Mouse (Mus musculus): Measurements from ENCODE around the gene Cadps. TPM values are rescaled to one million over a fixed set of nuclear protein-coding genes. Genes with fewer than 3 reads are reported as not detected.
A peak's percentile ranks its signal among the peaks of the same experiment; 100 is the strongest.

Cadps gene
- 0.57 and 0.70 TPM in 2 replicates for polyA plus RNA-seq (2015; fragmentation: Nextera tagmentation; extraction: Ambion mirVana)

GRCm38 (mm10) chr14:12822491-12823219, at the start of gene Cadps:
Cadps (minus strand) TSS chr14:12823079.
- H3K4me1 ChIP-seq (ENCODE audit: insufficient read depth, low read length) = peaks cover 17% of the 10 kb centered on the region
- peak within 1 kb of the TSS; percentile 55 for H3K4me3 ChIP-seq (ENCODE audit: low read length)
- peak within 1 kb of the TSS; percentile 95 for H3K4me2 ChIP-seq (replicated peaks; ENCODE audit: low read depth, low read length)
- H3K27me3 ChIP-seq (ENCODE audit: insufficient read depth, low read length) = peaks cover 28% of the 10 kb centered on the region
- peak within 1 kb of the TSS; percentile 35; the same call in 1 of the 2 replicates for H3K9ac ChIP-seq (replicated peaks; ENCODE audit: low read length)
- no peak within 1 kb of the TSS for H3K27ac ChIP-seq (ENCODE audit: low read length)
- WGBS = under 1% methylated on average over 67 of the region's 71 CpGs
- ATAC-seq (ENCODE audit: low FRiP score, low TSS enrichment) = peak; percentile 55; the same call in 1 of the 2 replicates
- H3K36me3 ChIP-seq (ENCODE audit: insufficient read depth, low read length) = no peaks in the 10 kb centered on the region
- H3K9me3 ChIP-seq (ENCODE audit: low read length) = peaks cover 3% of the 10 kb centered on the region; the same call in 1 of the 2 replicates

- Histone ChIP-seq H3K9me3 (ENCODE audit: low read length) (no peaks in the 10 kb centered on the region), H3K4me1 (ENCODE audit: insufficient read depth, low read length) (no peaks in the 10 kb centered on the region), H3K27me3 (ENCODE audit: insufficient read depth, low read length) (no peaks in the 10 kb centered on the region), H3K4me3 (ENCODE audit: low read length) (no peak overlapping the region), H3K9ac (replicated peaks; ENCODE audit: low read length) (no peak overlapping the region), H3K36me3 (ENCODE audit: insufficient read depth, low read length) (no peaks in the 10 kb centered on the region), H3K4me2 (replicated peaks; ENCODE audit: low read depth, low read length) (no peak overlapping the region), H3K27ac (ENCODE audit: low read length) (no peak overlapping the region)
- no peak for ATAC-seq (ENCODE audit: low FRiP score, low TSS enrichment)
- WGBS = 97% methylated on average over 1 of the region's 1 CpGs
Measured at GRCm38 (mm10) chr14:12869605-12870004, 46.7 kb upstream of the Cadps start.

- WGBS = 72% methylated on average over 2 of the region's 2 CpGs
- no peak overlapping the region for H3K27ac ChIP-seq (ENCODE audit: low read length)
- H3K4me2 ChIP-seq (replicated peaks; ENCODE audit: low read depth, low read length) = no peak overlapping the region
- no peak for ATAC-seq (ENCODE audit: low FRiP score, low TSS enrichment)
- no peaks in the 10 kb centered on the region for H3K9me3 ChIP-seq (ENCODE audit: low read length)
- H3K36me3 ChIP-seq (ENCODE audit: insufficient read depth, low read length) = no peaks in the 10 kb centered on the region
- no peaks in the 10 kb centered on the region for H3K27me3 ChIP-seq (ENCODE audit: insufficient read depth, low read length)
- H3K4me3 ChIP-seq (ENCODE audit: low read length) = no peak overlapping the region
- H3K4me1 ChIP-seq (ENCODE audit: insufficient read depth, low read length) = no peaks in the 10 kb centered on the region
- no peak overlapping the region for H3K9ac ChIP-seq (replicated peaks; ENCODE audit: low read length)
Measured at GRCm38 (mm10) chr14:12865258-12865657, 42.4 kb upstream of the Cadps start.

GRCm38 (mm10) chr14:12843860-12844259, 21.0 kb upstream of the Cadps start:
- Histone ChIP-seq H3K9ac (replicated peaks; ENCODE audit: low read length) (no peak overlapping the region), H3K36me3 (ENCODE audit: insufficient read depth, low read length) (no peaks in the 10 kb centered on the region), H3K4me2 (replicated peaks; ENCODE audit: low read depth, low read length) (no peak overlapping the region), H3K27ac (ENCODE audit: low read length) (no peak overlapping the region), H3K4me1 (ENCODE audit: insufficient read depth, low read length) (no peaks in the 10 kb centered on the region), H3K9me3 (ENCODE audit: low read length) (no peaks in the 10 kb centered on the region), H3K27me3 (ENCODE audit: insufficient read depth, low read length) (no peaks in the 10 kb centered on the region), H3K4me3 (ENCODE audit: low read length) (no peak overlapping the region)
- ATAC-seq (ENCODE audit: low FRiP score, low TSS enrichment) = no peak

- Histone ChIP-seq H3K9ac (replicated peaks; ENCODE audit: low read length) (no peak overlapping the region), H3K9me3 (ENCODE audit: low read length) (no peaks in the 10 kb centered on the region), H3K27ac (ENCODE audit: low read length) (no peak overlapping the region), H3K4me1 (ENCODE audit: insufficient read depth, low read length) (no peaks in the 10 kb centered on the region), H3K4me3 (ENCODE audit: low read length) (no peak overlapping the region), H3K36me3 (ENCODE audit: insufficient read depth, low read length) (no peaks in the 10 kb centered on the region), H3K4me2 (replicated peaks; ENCODE audit: low read depth, low read length) (no peak overlapping the region), H3K27me3 (ENCODE audit: insufficient read depth, low read length) (no peaks in the 10 kb centered on the region)
- 57% methylated on average over 1 of the region's 1 CpGs for WGBS
- no peak for ATAC-seq (ENCODE audit: low FRiP score, low TSS enrichment)
Measured at GRCm38 (mm10) chr14:12839471-12839870, 16.6 kb upstream of the Cadps start.

- Histone ChIP-seq H3K27me3 (ENCODE audit: insufficient read depth, low read length) (no peaks in the 10 kb centered on the region), H3K27ac (ENCODE audit: low read length) (no peak overlapping the region), H3K4me3 (ENCODE audit: low read length) (no peak overlapping the region), H3K4me1 (ENCODE audit: insufficient read depth, low read length) (no peaks in the 10 kb centered on the region), H3K9ac (replicated peaks; ENCODE audit: low read length) (no peak overlapping the region), H3K36me3 (ENCODE audit: insufficient read depth, low read length) (no peaks in the 10 kb centered on the region), H3K9me3 (ENCODE audit: low read length) (no peaks in the 10 kb centered on the region), H3K4me2 (replicated peaks; ENCODE audit: low read depth, low read length) (no peak overlapping the region)
- ATAC-seq (ENCODE audit: low FRiP score, low TSS enrichment) = no peak
Measured at GRCm38 (mm10) chr14:12838949-12839348, 16.1 kb upstream of the Cadps start.

GRCm38 (mm10) chr14:12838323-12838722, 15.4 kb upstream of the Cadps start:
- Histone ChIP-seq H3K9ac (replicated peaks; ENCODE audit: low read length) (no peak overlapping the region), H3K27ac (ENCODE audit: low read length) (no peak overlapping the region), H3K27me3 (ENCODE audit: insufficient read depth, low read length) (no peaks in the 10 kb centered on the region), H3K4me2 (replicated peaks; ENCODE audit: low read depth, low read length) (no peak overlapping the region), H3K4me1 (ENCODE audit: insufficient read depth, low read length) (no peaks in the 10 kb centered on the region), H3K4me3 (ENCODE audit: low read length) (no peak overlapping the region), H3K9me3 (ENCODE audit: low read length) (no peaks in the 10 kb centered on the region), H3K36me3 (ENCODE audit: insufficient read depth, low read length) (no peaks in the 10 kb centered on the region)
- ATAC-seq (ENCODE audit: low FRiP score, low TSS enrichment) = no peak

GRCm38 (mm10) chr14:12837902-12838301, 15.0 kb upstream of the Cadps start:
- Histone ChIP-seq H3K4me3 (ENCODE audit: low read length) (no peak overlapping the region), H3K36me3 (ENCODE audit: insufficient read depth, low read length) (no peaks in the 10 kb centered on the region), H3K27ac (ENCODE audit: low read length) (no peak overlapping the region), H3K9ac (replicated peaks; ENCODE audit: low read length) (no peak overlapping the region), H3K27me3 (ENCODE audit: insufficient read depth, low read length) (no peaks in the 10 kb centered on the region), H3K9me3 (ENCODE audit: low read length) (no peaks in the 10 kb centered on the region), H3K4me1 (ENCODE audit: insufficient read depth, low read length) (no peaks in the 10 kb centered on the region), H3K4me2 (replicated peaks; ENCODE audit: low read depth, low read length) (no peak overlapping the region)
- WGBS = 42% methylated on average over 1 of the region's 1 CpGs
- ATAC-seq (ENCODE audit: low FRiP score, low TSS enrichment) = no peak

GRCm38 (mm10) chr14:12823781-12824180, 902 bp upstream of the Cadps start:
- Histone ChIP-seq H3K4me2 (replicated peaks; ENCODE audit: low read depth, low read length) (no peak overlapping the region), H3K4me1 (ENCODE audit: insufficient read depth, low read length) (peaks cover 17% of the 10 kb centered on the region), H3K9me3 (ENCODE audit: low read length) (peaks cover 3% of the 10 kb centered on the region; the same call in 1 of the 2 replicates), H3K27me3 (ENCODE audit: insufficient read depth, low read length) (peaks cover 28% of the 10 kb centered on the region), H3K9ac (replicated peaks; ENCODE audit: low read length) (no peak overlapping the region), H3K4me3 (ENCODE audit: low read length) (no peak overlapping the region), H3K27ac (ENCODE audit: low read length) (no peak overlapping the region), H3K36me3 (ENCODE audit: insufficient read depth, low read length) (no peaks in the 10 kb centered on the region)
- ATAC-seq (ENCODE audit: low FRiP score, low TSS enrichment) = no peak
- 12% methylated on average over 6 of the region's 6 CpGs for WGBS

- H3K27ac ChIP-seq (ENCODE audit: low read length) = no peak overlapping the region
- H3K9ac ChIP-seq (replicated peaks; ENCODE audit: low read length) = peak overlapping the region; percentile 35; the same call in 1 of the 2 replicates
- peaks cover 17% of the 10 kb centered on the region for H3K4me1 ChIP-seq (ENCODE audit: insufficient read depth, low read length)
- peak overlapping the region; percentile 95 for H3K4me2 ChIP-seq (replicated peaks; ENCODE audit: low read depth, low read length)
- under 1% methylated on average over 52 of the region's 58 CpGs for WGBS
- H3K4me3 ChIP-seq (ENCODE audit: low read length) = peak overlapping the region; percentile 55
- H3K27me3 ChIP-seq (ENCODE audit: insufficient read depth, low read length) = peaks cover 28% of the 10 kb centered on the region
- peaks cover 3% of the 10 kb centered on the region; the same call in 1 of the 2 replicates for H3K9me3 ChIP-seq (ENCODE audit: low read length)
- peak; percentile 89 for ATAC-seq (ENCODE audit: low FRiP score, low TSS enrichment)
- no peaks in the 10 kb centered on the region for H3K36me3 ChIP-seq (ENCODE audit: insufficient read depth, low read length)
Measured at GRCm38 (mm10) chr14:12821831-12822490, 918 bp downstream of the Cadps start.

All from kidney, embryonic 16.5 days (tissue).